Mouse (Mus musculus) neural tube, embryonic 13.5 days (tissue): ENCODE results near the gene Gm49337. TPM values are rescaled to one million over a fixed set of nuclear protein-coding genes. Genes with fewer than 3 reads are reported as not detected.

Experiments used
- ATAC-seq: fragments of 200-750 bp; cut with Nextera tagmentation; 2 replicates; pipeline ENCODE4 v1.8.0; 2017; ENCODE audit warnings: low read depth, mild to moderate bottlenecking, moderate TSS enrichment, moderate library complexity
- H3K27ac ChIP-seq: fragments of 300-500 bp; sonication (generic); replicated peaks from 2 replicates; pipeline ENCODE4 v1.5.1; 2015; ENCODE audit warnings: moderate library complexity, mild to moderate bottlenecking, inconsistent platforms
- H3K27me3 ChIP-seq: fragments of 300-500 bp; sonication (generic); 2 replicates; pipeline ENCODE4 v1.6.1; 2015; ENCODE audit warnings: mild to moderate bottlenecking, inconsistent platforms
- H3K36me3 ChIP-seq: fragments of 300-500 bp; sonication (generic); 2 replicates; pipeline ENCODE4 v1.6.1; 2015; ENCODE audit warnings: mild to moderate bottlenecking, inconsistent platforms
- H3K4me1 ChIP-seq: fragments of 300-500 bp; sonication (generic); replicated peaks from 2 replicates; pipeline ENCODE4 v1.6.1; 2015; ENCODE audit warnings: inconsistent platforms
- H3K4me2 ChIP-seq: fragments of 300-500 bp; sonication (generic); 2 replicates; pipeline ENCODE4 v1.6.1; 2015; ENCODE audit warnings: inconsistent platforms, mild to moderate bottlenecking, moderate library complexity
- H3K4me3 ChIP-seq: fragments of 300-500 bp; sonication (generic); 2 replicates; pipeline ENCODE4 v1.5.1; 2015; ENCODE audit warnings: mild to moderate bottlenecking, inconsistent platforms
- H3K9ac ChIP-seq: fragments of 300-500 bp; sonication (generic); 2 replicates; pipeline ENCODE4 v1.6.1; 2015; ENCODE audit warnings: moderate library complexity, mild to moderate bottlenecking, inconsistent platforms
- H3K9me3 ChIP-seq: fragments of 300-500 bp; sonication (generic); 2 replicates; pipeline ENCODE4 v1.6.1; 2016; ENCODE audit warnings: inconsistent platforms
- whole genome bisulfite sequencing: fragments of 180-500 bp; shearing (Covaris S2); methylation state at CpG from one replicate; pipeline ENCODE4 v1.1.7; 2015; 5-methylcytosine and 5-hydroxymethylcytosine counted together
- polyA plus RNA-seq: library from polyadenylated mRNA; unstranded; fragments of >200 nt; fragmentation: Nextera tagmentation; extraction: Ambion mirVana; gene quantifications from 2 replicates; pipeline ENCODE4 v1.2.1, GENCODE M21; 2015

Gene Gm49337
- not detected in 2 replicates for polyA plus RNA-seq

GRCm38 (mm10) chr4:116173072-116173471 is at the start of gene Gm49337, which contains the start of gene 1700042G07Rik:
TSS of gene Gm49337 (plus strand) at chr4:116173384.
TSS of gene 1700042G07Rik (plus strand) at chr4:116173372.
- Histone ChIP-seq H3K4me3 (no peak within 1 kb of the TSS), H3K27ac (peak within 1 kb of the TSS; percentile 13; the same call in 1 of the 2 replicates), H3K4me1 (peaks cover 28% of the 10 kb centered on the region), H3K9me3 (no peaks in the 10 kb centered on the region), H3K27me3 (no peaks in the 10 kb centered on the region), H3K9ac (no peak within 1 kb of the TSS), H3K4me2 (no peak within 1 kb of the TSS), H3K36me3 (no peaks in the 10 kb centered on the region)
- no peak for ATAC-seq
- 82% methylated on average over 6 of the region's 6 CpGs for WGBS

- H3K36me3 ChIP-seq: no peaks in the 10 kb centered on the region
- H3K4me1 ChIP-seq: peaks cover 21% of the 10 kb centered on the region
- 6% methylated on average over 24 of the region's 24 CpGs for WGBS
- H3K4me2 ChIP-seq: peak within 1 kb of the TSS; percentile 78
- peak within 1 kb of the TSS; percentile 54; the same call in 1 of the 2 replicates for H3K27ac ChIP-seq
- no peaks in the 10 kb centered on the region for H3K9me3 ChIP-seq
- peak within 1 kb of the TSS; percentile 72 for H3K9ac ChIP-seq
- ATAC-seq: peak; percentile 98
- no peaks in the 10 kb centered on the region for H3K27me3 ChIP-seq
- peak within 1 kb of the TSS; percentile 62 for H3K4me3 ChIP-seq
Observed at GRCm38 (mm10) chr4:116123602-116124519, 49.3 kb upstream of the Gm49337 start, which contains the start of the genes Rad54l and Pomgnt1. TSS of gene Rad54l (minus strand) at chr4:116123690. TSS of gene Pomgnt1 (plus strand) at chr4:116123840.

- 94% methylated on average over 4 of the region's 4 CpGs for WGBS
- Histone ChIP-seq H3K27ac (no peak overlapping the region), H3K36me3 (no peaks in the 10 kb centered on the region), H3K9ac (no peak overlapping the region), H3K4me2 (no peak overlapping the region), H3K27me3 (no peaks in the 10 kb centered on the region), H3K4me1 (peaks cover 21% of the 10 kb centered on the region), H3K9me3 (no peaks in the 10 kb centered on the region), H3K4me3 (no peak overlapping the region)
- ATAC-seq: no peak
Observed at GRCm38 (mm10) chr4:116125803-116126386, 47.3 kb upstream of the Gm49337 start.

- H3K9ac ChIP-seq: peak overlapping the region; percentile 12; the same call in 1 of the 2 replicates
- H3K27me3 ChIP-seq: no peaks in the 10 kb centered on the region
- peaks cover 18% of the 10 kb centered on the region for H3K4me1 ChIP-seq
- no peak overlapping the region for H3K4me3 ChIP-seq
- no peaks in the 10 kb centered on the region for H3K9me3 ChIP-seq
- no peaks in the 10 kb centered on the region for H3K36me3 ChIP-seq
- WGBS: 60% methylated on average over 6 of the region's 6 CpGs
- no peak for ATAC-seq
- H3K4me2 ChIP-seq: no peak overlapping the region
- H3K27ac ChIP-seq: peak overlapping the region; percentile 64; the same call in 1 of the 2 replicates
Observed at GRCm38 (mm10) chr4:116127956-116128355, 45.2 kb upstream of the Gm49337 start.

GRCm38 (mm10) chr4:116133126-116133525 is 40.1 kb upstream of the Gm49337 start:
- no peaks in the 10 kb centered on the region for H3K27me3 ChIP-seq
- 74% methylated on average over 4 of the region's 4 CpGs for WGBS
- H3K4me2 ChIP-seq: no peak overlapping the region
- H3K4me1 ChIP-seq: no peaks in the 10 kb centered on the region
- H3K9ac ChIP-seq: no peak overlapping the region
- no peaks in the 10 kb centered on the region for H3K36me3 ChIP-seq
- no peak for ATAC-seq
- no peaks in the 10 kb centered on the region for H3K9me3 ChIP-seq
- H3K27ac ChIP-seq: no peak overlapping the region
- H3K4me3 ChIP-seq: no peak overlapping the region

GRCm38 (mm10) chr4:116134990-116135389 is 38.2 kb upstream of the Gm49337 start:
- H3K4me2 ChIP-seq: no peak overlapping the region

GRCm38 (mm10) chr4:116137421-116137996 is 35.7 kb upstream of the Gm49337 start:
- no peak overlapping the region for H3K27ac ChIP-seq
- H3K4me2 ChIP-seq: no peak overlapping the region
- H3K4me1 ChIP-seq: no peaks in the 10 kb centered on the region
- H3K9ac ChIP-seq: no peak overlapping the region
- 0 out of 2 replicates have a peak, but pooled peaks cover 2% of the 10 kb centered on the region for H3K27me3 ChIP-seq
- H3K9me3 ChIP-seq: no peaks in the 10 kb centered on the region
- H3K4me3 ChIP-seq: no peak overlapping the region
- WGBS: 57% methylated on average over 13 of the region's 13 CpGs
- no peaks in the 10 kb centered on the region for H3K36me3 ChIP-seq
- no peak for ATAC-seq

More at GRCm38 (mm10) chr4:116134990-116135389, 38.2 kb upstream of the Gm49337 start:
- H3K27me3 ChIP-seq: no peaks in the 10 kb centered on the region
- H3K4me3 ChIP-seq: no peak overlapping the region
- peak; percentile 43; the same call in 1 of the 2 replicates for ATAC-seq
- no peak overlapping the region for H3K9ac ChIP-seq
- WGBS: 42% methylated on average over 2 of the region's 2 CpGs
- no peaks in the 10 kb centered on the region for H3K36me3 ChIP-seq
- no peaks in the 10 kb centered on the region for H3K4me1 ChIP-seq
- no peaks in the 10 kb centered on the region for H3K9me3 ChIP-seq
- H3K27ac ChIP-seq: no peak overlapping the region

- Histone ChIP-seq H3K9ac (no peak overlapping the region), H3K4me1 (peaks cover 18% of the 10 kb centered on the region), H3K36me3 (no peaks in the 10 kb centered on the region), H3K27me3 (peaks cover 25% of the 10 kb centered on the region), H3K4me2 (no peak overlapping the region), H3K9me3 (no peaks in the 10 kb centered on the region), H3K4me3 (no peak overlapping the region), H3K27ac (no peak overlapping the region)
- ATAC-seq: no peak
- 78% methylated on average over 7 of the region's 7 CpGs for WGBS
Observed at GRCm38 (mm10) chr4:116140801-116141574, 32.2 kb upstream of the Gm49337 start.

GRCm38 (mm10) chr4:116141736-116142135 is 31.4 kb upstream of the Gm49337 start:
- peaks cover 25% of the 10 kb centered on the region for H3K27me3 ChIP-seq
- H3K36me3 ChIP-seq: no peaks in the 10 kb centered on the region
- no peak overlapping the region for H3K9ac ChIP-seq
- WGBS: 55% methylated on average over 1 of the region's 1 CpGs
- H3K9me3 ChIP-seq: no peaks in the 10 kb centered on the region
- H3K27ac ChIP-seq: no peak overlapping the region
- H3K4me2 ChIP-seq: no peak overlapping the region
- ATAC-seq: no peak
- H3K4me1 ChIP-seq: peaks cover 18% of the 10 kb centered on the region
- H3K4me3 ChIP-seq: no peak overlapping the region

- H3K9ac ChIP-seq: no peak overlapping the region
- H3K4me3 ChIP-seq: no peak overlapping the region
- H3K4me1 ChIP-seq: peaks cover 18% of the 10 kb centered on the region
- no peak overlapping the region for H3K4me2 ChIP-seq
- no peaks in the 10 kb centered on the region for H3K9me3 ChIP-seq
- H3K27ac ChIP-seq: no peak overlapping the region
- no peak for ATAC-seq
- WGBS: 70% methylated on average over 7 of the region's 7 CpGs
- no peaks in the 10 kb centered on the region for H3K36me3 ChIP-seq
- H3K27me3 ChIP-seq: peaks cover 25% of the 10 kb centered on the region
Observed at GRCm38 (mm10) chr4:116142269-116142668, 30.9 kb upstream of the Gm49337 start.

GRCm38 (mm10) chr4:116143317-116143811 is 29.8 kb upstream of the Gm49337 start:
- no peak overlapping the region for H3K27ac ChIP-seq
- no peaks in the 10 kb centered on the region for H3K9me3 ChIP-seq
- H3K4me2 ChIP-seq: peak overlapping the region; percentile 97
- ATAC-seq: peak; percentile 25; the same call in 1 of the 2 replicates
- peaks cover 25% of the 10 kb centered on the region for H3K27me3 ChIP-seq
- peak overlapping the region; percentile 58 for H3K4me3 ChIP-seq
- no peaks in the 10 kb centered on the region for H3K36me3 ChIP-seq
- WGBS: 8% methylated on average over 7 of the region's 7 CpGs
- H3K4me1 ChIP-seq: peaks cover 18% of the 10 kb centered on the region
- no peak overlapping the region for H3K9ac ChIP-seq
